Mouse (Mus musculus): ENCODE data around the gene Fcer1g. TPM values are rescaled to one million over a fixed set of nuclear protein-coding genes. Genes with fewer than 3 reads are reported as not detected.

The Fcer1g gene
- polyA plus RNA-seq (2015; fragmentation: Nextera tagmentation; extraction: Ambion mirVana) = 25.5 and 25.7 TPM in 2 replicates

DNA sequence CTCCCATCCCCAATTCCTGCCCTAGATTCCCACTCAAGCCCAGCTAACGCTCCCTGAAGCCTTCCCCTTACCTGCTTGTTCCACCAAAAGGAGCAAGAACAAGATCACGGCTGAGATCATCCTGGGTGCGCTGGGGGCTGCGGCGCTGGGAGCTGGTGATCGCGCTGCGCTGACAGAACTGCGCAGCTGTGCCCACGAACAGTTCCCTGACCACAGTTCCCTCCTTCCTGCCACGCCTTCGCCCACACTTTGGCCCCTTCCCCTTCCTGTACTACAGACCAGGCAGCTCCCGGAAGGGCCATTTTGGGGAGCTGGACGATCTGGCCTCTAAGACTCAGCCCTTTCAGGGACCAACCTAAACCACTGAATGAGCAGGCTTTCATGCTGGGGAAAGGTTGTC lies at the start of gene Fcer1g:
Gene Fcer1g (minus strand): TSS at position 240 of the 400 bp plus-strand sequence.
- ATAC-seq = no peak
- H3K4me2 ChIP-seq (ENCODE audit: low read length) = no peak within 1 kb of the TSS
- peaks cover 45% of the 10 kb centered on the region for H3K36me3 ChIP-seq (ENCODE audit: control insufficient read depth, insufficient read depth, low read length)
- no peaks in the 10 kb centered on the region for H3K27me3 ChIP-seq (replicated peaks; ENCODE audit: control insufficient read depth, insufficient read depth, low read length)
- no peaks in the 10 kb centered on the region for H3K9me3 ChIP-seq (ENCODE audit: control insufficient read depth, low read length)
- no peak within 1 kb of the TSS for H3K9ac ChIP-seq (ENCODE audit: low read depth, low read length)
- no peaks in the 10 kb centered on the region for H3K4me1 ChIP-seq (ENCODE audit: control insufficient read depth, insufficient read depth, low read depth, low read length)
- no peak within 1 kb of the TSS for H3K27ac ChIP-seq (ENCODE audit: low read depth, low read length)
- H3K4me3 ChIP-seq (ENCODE audit: low read length) = no peak within 1 kb of the TSS
- 94% methylated on average over 14 of the region's 14 CpGs for WGBS

DNA sequence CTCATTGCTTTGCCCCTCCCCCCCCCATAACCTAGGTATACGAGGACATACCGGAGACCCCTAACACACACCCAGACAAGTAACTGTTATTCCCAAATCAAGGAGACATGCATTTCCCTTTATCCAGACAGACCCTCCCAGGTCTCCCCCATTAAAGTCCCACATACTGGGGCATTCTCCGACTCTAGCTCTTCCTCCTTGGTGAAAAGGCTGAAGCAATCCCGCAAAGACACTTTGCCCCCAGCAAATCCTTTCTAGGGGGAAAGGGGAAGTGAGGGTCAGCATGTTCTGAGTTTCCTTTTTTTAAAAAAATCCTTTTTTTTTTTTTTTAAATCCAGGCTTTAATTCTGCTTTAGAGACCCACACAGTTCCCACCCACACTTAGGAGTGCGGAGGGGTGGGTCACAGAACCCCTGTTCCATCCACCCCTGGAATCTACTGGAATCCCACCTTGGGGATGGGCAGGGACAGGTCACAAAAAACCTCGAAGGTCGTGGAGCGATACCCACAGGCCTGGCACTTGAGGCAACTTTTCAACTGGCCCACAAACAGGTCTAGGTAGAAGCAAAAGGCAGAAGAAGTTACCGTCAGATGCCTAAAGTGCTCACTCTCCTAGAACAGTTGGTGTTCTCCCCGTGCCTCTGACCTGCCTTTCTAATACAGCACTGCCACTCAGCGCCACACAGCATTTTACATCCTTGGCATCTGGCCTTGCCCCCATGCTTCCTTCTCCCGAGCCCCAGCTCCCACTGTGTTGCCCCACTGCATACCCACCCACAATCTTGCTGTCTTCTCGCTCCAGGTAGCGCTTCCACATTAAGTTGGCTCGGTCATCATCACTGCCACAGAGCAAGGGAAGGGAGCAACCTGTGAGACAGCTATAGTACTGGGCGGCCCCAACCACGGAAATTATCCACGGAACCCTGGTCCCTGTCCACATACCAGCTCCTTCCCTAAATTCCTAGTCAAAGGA lies 49.3 kb upstream of the Fcer1g start:
- no peak for ATAC-seq
- no peak overlapping the region for H3K4me2 ChIP-seq (ENCODE audit: low read length)
- H3K4me1 ChIP-seq (ENCODE audit: control insufficient read depth, insufficient read depth, low read depth, low read length) = peaks cover 36% of the 10 kb centered on the region
- WGBS = 92% methylated on average over 18 of the region's 18 CpGs
- H3K27me3 ChIP-seq (replicated peaks; ENCODE audit: control insufficient read depth, insufficient read depth, low read length) = no peaks in the 10 kb centered on the region
- H3K4me3 ChIP-seq (ENCODE audit: low read length) = no peak overlapping the region
- H3K27ac ChIP-seq (ENCODE audit: low read depth, low read length) = no peak overlapping the region
- H3K9me3 ChIP-seq (ENCODE audit: control insufficient read depth, low read length) = no peaks in the 10 kb centered on the region
- H3K36me3 ChIP-seq (ENCODE audit: control insufficient read depth, insufficient read depth, low read length) = peaks cover 15% of the 10 kb centered on the region
- no peak overlapping the region for H3K9ac ChIP-seq (ENCODE audit: low read depth, low read length)

DNA sequence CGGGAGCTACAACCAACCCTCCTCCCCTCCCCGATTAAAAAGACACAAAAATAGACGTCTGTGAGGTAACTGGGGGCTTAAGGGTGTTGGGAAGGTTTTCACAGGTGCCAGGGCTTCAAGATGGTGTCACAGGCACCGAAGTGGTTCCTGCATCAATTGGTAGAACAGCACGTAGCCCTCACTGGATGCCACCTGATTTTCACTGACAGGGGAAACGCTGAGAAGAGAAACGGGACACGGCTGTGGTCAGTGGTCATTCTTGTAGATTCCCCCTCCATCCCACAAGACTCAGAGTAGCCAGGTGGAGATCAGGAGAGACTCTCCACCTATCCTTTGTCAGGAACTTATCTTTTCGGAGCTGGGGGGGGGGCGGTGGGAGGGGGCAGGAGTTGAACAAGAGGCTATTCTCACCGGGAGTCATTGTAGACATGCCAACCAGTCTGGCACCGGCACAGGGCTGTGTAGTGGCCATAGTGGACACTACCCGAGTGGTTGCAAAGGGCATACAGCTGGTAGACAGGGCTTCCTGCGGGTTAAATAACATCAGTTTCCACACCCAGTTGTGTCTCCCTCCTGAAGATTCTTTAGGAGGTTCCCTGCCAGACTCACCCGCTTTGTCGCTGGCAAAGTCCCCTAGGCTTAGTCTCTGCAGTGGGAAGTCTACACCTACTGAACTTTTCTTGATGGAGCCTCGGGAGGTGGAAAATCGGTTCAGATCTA lies 48.1 kb upstream of the Fcer1g start:
- peaks cover 21% of the 10 kb centered on the region for H3K36me3 ChIP-seq (ENCODE audit: control insufficient read depth, insufficient read depth, low read length)
- no peak overlapping the region for H3K4me3 ChIP-seq (ENCODE audit: low read length)
- WGBS = 82% methylated on average over 18 of the region's 18 CpGs
- H3K27ac ChIP-seq (ENCODE audit: low read depth, low read length) = no peak overlapping the region
- no peaks in the 10 kb centered on the region for H3K27me3 ChIP-seq (replicated peaks; ENCODE audit: control insufficient read depth, insufficient read depth, low read length)
- H3K9me3 ChIP-seq (ENCODE audit: control insufficient read depth, low read length) = no peaks in the 10 kb centered on the region
- no peak overlapping the region for H3K9ac ChIP-seq (ENCODE audit: low read depth, low read length)
- peak overlapping the region; percentile 82 for H3K4me2 ChIP-seq (ENCODE audit: low read length)
- peaks cover 31% of the 10 kb centered on the region for H3K4me1 ChIP-seq (ENCODE audit: control insufficient read depth, insufficient read depth, low read depth, low read length)
- no peak for ATAC-seq

DNA sequence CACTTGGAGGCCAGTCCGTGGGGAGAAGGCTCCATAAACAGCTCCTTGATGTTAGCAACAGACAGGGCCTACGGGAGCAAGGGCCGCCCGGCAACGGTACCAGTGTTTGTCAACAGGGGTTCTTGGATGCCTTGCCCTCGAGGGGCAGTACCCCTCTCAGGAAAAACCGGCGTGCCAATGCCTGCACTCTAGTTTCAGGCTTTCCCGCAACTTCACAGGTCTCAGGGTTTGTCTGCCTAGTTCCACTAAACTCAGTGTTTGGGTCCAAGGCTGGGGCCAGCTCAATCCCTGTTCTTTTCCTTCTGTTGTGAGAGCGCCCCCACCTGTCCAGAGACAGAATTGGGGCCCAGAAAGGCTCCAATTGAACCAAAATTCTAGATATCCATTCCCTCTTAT lies 47.4 kb upstream of the Fcer1g start:
- Histone ChIP-seq H3K4me1 (ENCODE audit: control insufficient read depth, insufficient read depth, low read depth, low read length) (peaks cover 27% of the 10 kb centered on the region), H3K9me3 (ENCODE audit: control insufficient read depth, low read length) (no peaks in the 10 kb centered on the region), H3K27me3 (replicated peaks; ENCODE audit: control insufficient read depth, insufficient read depth, low read length) (no peaks in the 10 kb centered on the region), H3K36me3 (ENCODE audit: control insufficient read depth, insufficient read depth, low read length) (peaks cover 25% of the 10 kb centered on the region), H3K4me3 (ENCODE audit: low read length) (peak overlapping the region; percentile 74), H3K4me2 (ENCODE audit: low read length) (peak overlapping the region; percentile 82), H3K9ac (ENCODE audit: low read depth, low read length) (peak overlapping the region; percentile 61), H3K27ac (ENCODE audit: low read depth, low read length) (peak overlapping the region; percentile 81)
- ATAC-seq = peak; percentile 35
- 0% methylated on average over 10 of the region's 10 CpGs for WGBS

DNA sequence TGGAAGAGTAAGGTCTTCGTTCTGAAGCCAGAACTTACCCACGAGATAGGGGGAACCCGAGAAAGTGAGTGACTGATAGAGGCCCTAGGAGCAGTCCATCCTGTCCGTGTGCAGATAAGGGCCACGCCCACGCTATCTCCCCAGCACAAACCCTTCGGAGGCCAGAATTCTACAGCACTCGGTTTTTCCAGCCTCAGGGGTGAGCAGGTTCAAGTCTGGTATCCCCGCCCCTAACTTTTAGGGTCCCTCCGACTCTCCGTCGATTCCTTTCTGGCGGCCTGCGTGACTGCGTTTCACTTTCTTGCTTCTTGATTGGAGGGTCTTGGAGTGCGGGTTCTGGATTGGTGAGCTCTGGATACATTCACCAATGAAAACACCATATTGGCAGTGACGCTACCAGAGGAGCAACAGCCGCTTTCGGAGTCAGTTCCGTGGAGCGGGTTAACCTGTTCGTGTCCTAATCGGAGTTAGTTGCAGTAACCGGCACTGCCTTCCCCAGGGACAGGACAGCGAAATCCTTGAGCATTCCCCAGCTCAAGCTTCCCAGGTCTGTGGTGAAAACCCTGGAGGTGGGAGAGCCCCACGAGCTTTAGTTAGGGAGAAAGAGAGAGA lies 46.9 kb upstream of the Fcer1g start, which contains the start of gene Ppox:
Gene Ppox (minus strand): TSS at position 271 of the 612 bp plus-strand sequence.
- Histone ChIP-seq H3K9ac (ENCODE audit: low read depth, low read length) (peak within 1 kb of the TSS; percentile 75), H3K4me2 (ENCODE audit: low read length) (peak within 1 kb of the TSS; percentile 82), H3K27me3 (replicated peaks; ENCODE audit: control insufficient read depth, insufficient read depth, low read length) (no peaks in the 10 kb centered on the region), H3K27ac (ENCODE audit: low read depth, low read length) (peak within 1 kb of the TSS; percentile 81), H3K4me3 (ENCODE audit: low read length) (peak within 1 kb of the TSS; percentile 74), H3K4me1 (ENCODE audit: control insufficient read depth, insufficient read depth, low read depth, low read length) (peaks cover 22% of the 10 kb centered on the region), H3K36me3 (ENCODE audit: control insufficient read depth, insufficient read depth, low read length) (peaks cover 26% of the 10 kb centered on the region), H3K9me3 (ENCODE audit: control insufficient read depth, low read length) (no peaks in the 10 kb centered on the region)
- under 1% methylated on average over 26 of the region's 26 CpGs for WGBS
- peak; percentile 97 for ATAC-seq

DNA sequence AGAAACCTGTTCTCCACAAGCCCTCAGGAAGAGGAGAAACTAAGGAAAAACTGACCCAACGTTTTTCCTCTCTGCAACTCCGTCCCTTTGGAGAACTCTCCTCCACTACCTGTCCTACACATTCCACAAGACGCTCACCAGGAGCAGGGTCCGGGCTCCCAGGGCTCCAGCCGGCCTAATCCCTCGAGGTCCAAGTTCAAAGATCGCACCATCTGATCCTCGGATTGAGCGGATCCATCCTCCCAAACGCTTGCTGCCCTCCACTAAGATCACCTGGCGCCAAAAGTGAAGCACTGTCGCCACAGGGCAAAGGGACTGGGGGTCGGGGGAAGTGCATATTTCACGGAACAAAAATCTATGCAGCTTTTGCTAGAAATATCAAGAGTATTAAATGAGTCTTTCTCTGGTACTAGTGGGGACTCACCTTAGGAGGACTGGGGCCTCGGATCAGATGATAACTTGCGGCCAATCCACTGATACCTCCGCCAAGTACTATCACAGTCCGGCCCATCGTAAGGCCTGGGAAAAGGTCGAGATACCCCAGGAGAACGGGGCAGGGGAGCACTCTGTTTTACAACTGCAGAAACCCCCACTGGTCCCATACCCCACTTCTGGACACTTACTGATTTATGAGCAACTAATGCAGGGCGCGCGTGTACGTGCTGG lies 46.2 kb upstream of the Fcer1g start:
- Histone ChIP-seq H3K9me3 (ENCODE audit: control insufficient read depth, low read length) (no peaks in the 10 kb centered on the region), H3K27ac (ENCODE audit: low read depth, low read length) (peak overlapping the region; percentile 60), H3K4me2 (ENCODE audit: low read length) (peak overlapping the region; percentile 82), H3K9ac (ENCODE audit: low read depth, low read length) (peak overlapping the region; percentile 75), H3K4me3 (ENCODE audit: low read length) (peak overlapping the region; percentile 74), H3K4me1 (ENCODE audit: control insufficient read depth, insufficient read depth, low read depth, low read length) (peaks cover 18% of the 10 kb centered on the region), H3K36me3 (ENCODE audit: control insufficient read depth, insufficient read depth, low read length) (peaks cover 30% of the 10 kb centered on the region), H3K27me3 (replicated peaks; ENCODE audit: control insufficient read depth, insufficient read depth, low read length) (no peaks in the 10 kb centered on the region)
- ATAC-seq = no peak
- 2% methylated on average over 25 of the region's 25 CpGs for WGBS

DNA sequence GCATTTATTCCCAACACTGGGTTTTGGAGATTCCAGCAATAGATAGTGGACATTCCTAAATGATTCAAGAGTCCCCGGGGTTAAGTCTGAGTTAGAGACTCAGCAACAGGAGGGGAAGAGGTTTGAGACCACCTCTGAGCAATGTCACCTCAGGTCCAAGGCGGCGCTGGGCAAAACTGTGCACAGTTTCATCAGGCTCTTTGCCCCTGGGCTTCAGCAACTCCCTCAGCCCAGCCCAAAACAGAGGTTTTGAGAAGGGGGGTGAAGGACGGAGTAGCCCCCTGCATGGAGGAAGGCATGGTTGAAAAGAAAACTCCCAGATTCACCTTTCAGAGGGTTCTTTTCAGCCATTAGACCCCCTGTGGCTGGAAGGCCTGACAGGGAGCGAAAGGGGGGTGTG lies 45.6 kb upstream of the Fcer1g start:
- Histone ChIP-seq H3K36me3 (ENCODE audit: control insufficient read depth, insufficient read depth, low read length) (peaks cover 31% of the 10 kb centered on the region), H3K9me3 (ENCODE audit: control insufficient read depth, low read length) (no peaks in the 10 kb centered on the region), H3K27me3 (replicated peaks; ENCODE audit: control insufficient read depth, insufficient read depth, low read length) (no peaks in the 10 kb centered on the region), H3K4me3 (ENCODE audit: low read length) (peak overlapping the region; percentile 74), H3K9ac (ENCODE audit: low read depth, low read length) (peak overlapping the region; percentile 75), H3K4me2 (ENCODE audit: low read length) (peak overlapping the region; percentile 82), H3K4me1 (ENCODE audit: control insufficient read depth, insufficient read depth, low read depth, low read length) (peaks cover 18% of the 10 kb centered on the region), H3K27ac (ENCODE audit: low read depth, low read length) (no peak overlapping the region)
- no peak for ATAC-seq
- WGBS = 58% methylated on average over 5 of the region's 5 CpGs

DNA sequence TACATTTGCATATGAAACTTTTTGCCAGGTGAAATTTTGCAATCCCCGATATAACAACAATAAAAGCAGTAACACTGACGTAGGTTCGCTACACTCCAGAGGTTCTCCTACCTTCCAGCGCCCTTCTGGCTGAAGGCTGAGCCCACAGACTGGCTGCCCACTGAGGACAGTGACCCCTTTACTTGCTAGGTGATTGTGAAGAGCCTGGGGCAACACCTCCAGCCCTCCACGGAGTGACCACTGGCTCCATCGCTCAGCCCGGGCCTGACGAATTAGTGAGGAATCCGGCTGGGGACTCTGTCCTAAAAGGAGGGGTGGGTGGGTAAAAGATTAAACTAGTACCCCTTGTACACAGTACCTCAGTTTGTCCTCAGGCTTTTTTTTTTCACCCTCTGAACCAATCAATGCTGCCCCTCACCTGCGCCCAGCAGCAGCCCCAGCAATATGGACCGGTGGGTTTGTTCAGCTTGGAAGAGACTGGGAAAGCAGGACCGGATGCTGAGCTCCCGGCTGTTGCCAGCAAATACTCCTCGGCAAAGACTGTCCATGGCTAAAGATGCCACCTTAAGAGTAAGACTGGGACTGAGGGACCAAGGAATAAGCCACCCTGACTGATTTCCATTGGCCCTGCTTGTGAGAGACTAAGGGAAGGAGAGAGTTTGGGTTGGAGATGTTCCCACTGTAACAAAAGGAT lies 45.0 kb upstream of the Fcer1g start:
- Histone ChIP-seq H3K4me3 (ENCODE audit: low read length) (no peak overlapping the region), H3K27me3 (replicated peaks; ENCODE audit: control insufficient read depth, insufficient read depth, low read length) (no peaks in the 10 kb centered on the region), H3K9ac (ENCODE audit: low read depth, low read length) (no peak overlapping the region; the same call in 1 of the 2 replicates), H3K4me2 (ENCODE audit: low read length) (no peak overlapping the region), H3K9me3 (ENCODE audit: control insufficient read depth, low read length) (no peaks in the 10 kb centered on the region), H3K27ac (ENCODE audit: low read depth, low read length) (no peak overlapping the region), H3K36me3 (ENCODE audit: control insufficient read depth, insufficient read depth, low read length) (peaks cover 35% of the 10 kb centered on the region), H3K4me1 (ENCODE audit: control insufficient read depth, insufficient read depth, low read depth, low read length) (peaks cover 18% of the 10 kb centered on the region)
- ATAC-seq = no peak
- 86% methylated on average over 14 of the region's 14 CpGs for WGBS
